Mouse (Mus musculus) fibroblast of lung, adult 2 months (primary cell): ENCODE data around the gene Lmf2.

Experiments used
- DNase-seq: peaks from one replicate; pipeline ENCODE4 v3.0.0-alpha.2; 2011; ENCODE audit warnings: low read depth

Gene Lmf2

GRCm38 (mm10) chr15:89355241-89356187 lies at the start of gene Lmf2, which contains the start of gene Ncaph2:
Lmf2 (minus strand) TSS chr15:89355659.
Ncaph2 (plus strand) TSS chr15:89355719.
- DNase-seq: peak; percentile 82

- DNase-seq: no peak
Observed at GRCm38 (mm10) chr15:89404831-89405623, 49.6 kb upstream of the Lmf2 start.

- DNase-seq: no peak
Observed at GRCm38 (mm10) chr15:89402471-89402870, 47.0 kb upstream of the Lmf2 start.

DNA sequence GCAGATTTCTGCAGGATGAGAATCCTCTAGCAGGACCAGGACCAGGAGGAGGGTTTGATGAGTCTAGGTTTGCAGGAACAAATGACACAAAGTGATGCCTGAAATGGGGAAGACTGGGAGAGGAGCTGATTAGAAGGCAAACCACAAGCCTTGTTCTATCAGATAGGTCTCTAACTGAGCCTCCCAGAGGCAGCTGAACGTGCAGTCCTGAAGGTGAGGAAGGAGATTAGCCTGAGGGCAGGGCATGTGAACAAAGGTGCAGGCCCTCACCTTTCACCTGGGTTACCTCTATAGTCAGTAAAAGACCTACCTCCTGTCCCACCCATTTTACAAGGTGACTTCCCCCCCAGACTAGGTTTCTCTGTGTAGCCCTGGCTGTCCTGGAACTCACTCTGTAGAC lies 44.3 kb upstream of the Lmf2 start:
- no peak for DNase-seq

GRCm38 (mm10) chr15:89398146-89398545 lies 42.7 kb upstream of the Lmf2 start:
- no peak for DNase-seq

DNA sequence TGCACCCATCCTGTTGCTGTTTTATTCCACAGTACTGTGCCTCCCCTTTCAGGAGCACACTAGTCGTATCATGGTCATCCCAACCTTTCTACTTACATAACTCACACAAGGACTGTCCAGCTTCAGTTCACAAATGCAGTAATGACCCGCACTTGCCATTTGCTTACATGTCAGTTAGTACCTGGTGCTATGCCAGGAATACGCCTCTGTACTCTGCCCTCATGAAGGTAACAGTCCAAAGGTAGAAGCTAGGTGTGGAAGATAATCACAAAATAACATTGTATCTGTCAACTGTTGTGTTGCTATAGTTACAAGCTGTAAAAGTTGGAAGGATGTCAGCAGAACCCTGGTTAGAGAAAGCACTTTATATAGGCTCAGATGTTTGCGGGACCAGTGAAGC lies 41.4 kb upstream of the Lmf2 start:
- DNase-seq: no peak

DNA sequence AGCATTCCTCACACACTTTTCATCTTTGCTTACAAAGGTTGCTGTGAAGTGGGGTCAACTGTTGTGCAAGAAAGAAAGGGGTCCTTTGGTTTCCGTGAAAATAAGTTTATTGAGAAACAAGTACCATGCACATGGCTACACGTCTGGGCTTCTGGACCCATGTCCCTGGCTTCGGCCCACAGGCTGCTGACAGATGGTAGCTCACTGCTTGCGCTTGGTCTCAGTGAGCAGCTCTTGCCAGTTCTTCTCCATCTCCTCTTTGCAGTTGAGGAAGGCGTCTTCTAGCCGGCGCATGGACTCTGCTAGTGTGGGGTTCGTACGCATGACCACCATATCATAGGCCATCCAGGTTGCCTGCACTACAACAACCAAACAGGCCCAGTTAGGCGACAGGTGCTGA lies 34.6 kb upstream of the Lmf2 start:
- no peak for DNase-seq

GRCm38 (mm10) chr15:89387127-89387526 lies 31.7 kb upstream of the Lmf2 start:
- no peak for DNase-seq

DNA sequence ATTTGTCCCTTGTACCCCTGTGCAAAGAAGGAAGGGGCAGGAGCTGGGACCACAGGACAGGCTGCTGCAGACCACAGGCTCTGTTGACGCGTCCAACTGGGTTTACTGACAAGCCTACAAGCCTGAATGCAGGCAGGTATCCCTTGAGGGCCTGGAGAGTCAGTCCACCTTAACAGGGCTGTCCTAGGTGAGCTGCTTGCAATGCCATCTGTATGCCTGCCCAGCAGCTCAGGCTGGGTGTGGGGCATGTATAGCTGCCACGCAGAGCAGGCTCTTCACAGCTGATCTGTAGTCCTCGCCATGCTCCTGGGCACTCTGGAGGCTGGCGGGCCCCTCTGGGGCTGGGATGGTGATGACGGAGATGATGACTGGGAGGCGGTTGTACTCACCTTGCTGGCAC lies 29.2 kb upstream of the Lmf2 start, which contains the start of gene Klhdc7b:
Klhdc7b (plus strand) TSS at position 301 of the 400 bp plus-strand sequence.
- DNase-seq: no peak

- DNase-seq: no peak
Observed at GRCm38 (mm10) chr15:89379429-89379828, 24.0 kb upstream of the Lmf2 start.

DNA sequence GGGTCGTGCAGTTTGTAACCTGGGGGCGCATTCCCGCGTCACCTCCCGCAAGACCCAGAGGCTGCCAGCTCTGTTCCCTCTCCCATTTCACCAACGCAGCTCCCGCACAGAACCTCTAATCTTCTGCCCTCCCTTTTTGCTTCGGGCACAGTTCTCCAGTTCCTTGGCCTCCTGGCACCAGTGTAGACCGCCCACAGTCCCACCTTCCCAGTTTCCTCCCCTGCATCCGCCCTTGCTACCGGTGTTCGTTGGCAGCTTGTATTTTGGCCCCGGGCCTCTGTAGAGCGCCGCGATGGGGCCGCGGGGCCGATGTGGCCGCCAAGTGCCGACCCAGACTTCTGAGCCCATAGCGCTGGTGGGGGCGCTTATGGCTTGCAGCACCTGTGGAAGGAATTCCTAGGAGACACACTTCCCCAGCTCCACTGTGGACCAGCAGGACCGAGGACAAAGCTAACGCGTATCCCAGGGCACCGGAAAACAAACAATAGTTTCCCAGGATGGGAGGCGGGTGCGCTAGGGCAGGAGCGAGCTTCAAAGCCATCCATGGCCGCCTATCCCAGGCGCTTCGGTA lies 23.5 kb upstream of the Lmf2 start, which contains the start of gene Odf3b:
Odf3b (minus strand) TSS at position 452 of the 571 bp plus-strand sequence.
- no peak for DNase-seq

DNA sequence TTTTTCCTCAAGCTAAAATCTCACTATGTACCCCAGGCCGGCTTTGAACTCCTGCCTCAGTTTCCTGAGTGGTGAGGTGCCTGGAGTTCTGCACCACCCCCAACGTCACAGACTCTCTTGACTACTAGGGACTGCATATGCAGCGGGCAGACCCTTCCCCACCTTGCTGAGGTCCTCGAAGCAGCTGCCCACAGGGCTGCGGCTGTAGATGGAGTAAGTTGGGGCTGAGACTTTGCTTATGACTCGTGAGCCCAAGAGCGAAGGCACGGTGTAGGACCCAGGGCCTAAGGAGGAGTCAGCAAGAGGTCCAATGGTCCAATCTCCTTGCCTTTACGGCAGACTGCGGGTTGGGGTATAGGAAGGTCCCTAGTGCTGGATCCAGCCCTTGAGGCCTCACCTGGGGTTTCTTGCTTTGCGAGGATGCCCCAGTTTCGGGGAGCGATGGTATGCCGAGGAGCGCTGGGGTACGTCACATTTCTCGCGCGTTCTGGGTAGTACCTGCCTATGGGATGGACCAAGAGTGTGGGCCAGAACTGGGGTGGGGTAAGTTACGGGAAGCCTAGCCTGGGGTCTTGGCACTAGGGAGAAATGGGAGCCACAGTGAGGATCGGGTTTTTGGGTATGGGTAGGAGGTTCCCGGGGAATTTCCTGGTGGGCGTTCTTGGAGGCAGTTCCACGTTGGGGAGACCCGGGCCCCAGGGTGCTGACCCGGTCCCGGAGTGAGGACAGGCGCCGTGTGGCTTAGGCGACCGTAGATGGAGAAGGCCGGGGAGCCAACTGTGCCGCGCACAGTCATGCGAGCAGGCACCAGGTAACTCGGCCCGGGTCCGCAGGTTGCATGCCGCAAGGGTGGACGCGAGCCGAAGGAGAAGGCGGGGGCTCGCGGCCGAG lies 22.7 kb upstream of the Lmf2 start:
- no peak for DNase-seq

DNA sequence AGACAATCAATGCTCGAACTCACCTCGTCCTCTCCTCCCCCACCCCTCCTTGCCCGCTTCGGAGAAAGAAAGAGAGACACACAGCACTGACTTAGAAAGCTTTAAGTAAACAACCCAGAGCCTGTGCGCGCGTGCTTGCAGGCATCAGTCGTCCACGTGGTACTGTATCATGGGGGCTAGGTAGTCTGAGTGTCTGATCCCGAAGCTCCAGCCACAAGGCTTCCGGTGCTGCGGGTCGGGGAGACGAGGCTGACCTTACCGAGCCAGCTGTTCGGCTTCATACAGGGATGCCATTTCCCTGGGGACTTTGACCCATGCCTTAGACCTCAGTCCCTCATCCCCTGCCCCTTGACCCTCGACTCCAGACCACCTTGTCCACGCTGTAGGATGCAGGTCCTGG lies 21.9 kb upstream of the Lmf2 start:
- no peak for DNase-seq

DNA sequence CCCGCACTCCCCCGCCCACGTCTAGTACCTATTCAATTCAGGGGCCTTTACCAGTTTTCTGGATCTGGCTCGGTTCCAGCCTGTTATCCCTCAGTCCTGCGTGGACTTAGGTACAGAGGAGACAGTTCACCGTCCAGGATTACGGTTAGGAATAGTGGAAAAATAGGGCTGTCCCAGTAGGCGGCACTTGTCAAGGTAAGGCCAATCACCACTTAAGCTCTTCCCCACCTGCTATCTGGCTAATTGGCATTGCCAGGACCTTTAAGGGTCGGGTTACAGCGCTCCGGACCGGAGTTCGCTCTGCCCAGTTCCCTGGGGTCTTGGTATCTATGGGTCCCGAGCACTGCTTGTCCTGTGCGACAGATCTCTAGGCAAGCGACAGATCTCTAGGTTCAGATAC lies 21.5 kb upstream of the Lmf2 start, which contains the start of gene Tymp:
Tymp (minus strand) TSS at position 83 of the 400 bp plus-strand sequence.
- no peak for DNase-seq

DNA sequence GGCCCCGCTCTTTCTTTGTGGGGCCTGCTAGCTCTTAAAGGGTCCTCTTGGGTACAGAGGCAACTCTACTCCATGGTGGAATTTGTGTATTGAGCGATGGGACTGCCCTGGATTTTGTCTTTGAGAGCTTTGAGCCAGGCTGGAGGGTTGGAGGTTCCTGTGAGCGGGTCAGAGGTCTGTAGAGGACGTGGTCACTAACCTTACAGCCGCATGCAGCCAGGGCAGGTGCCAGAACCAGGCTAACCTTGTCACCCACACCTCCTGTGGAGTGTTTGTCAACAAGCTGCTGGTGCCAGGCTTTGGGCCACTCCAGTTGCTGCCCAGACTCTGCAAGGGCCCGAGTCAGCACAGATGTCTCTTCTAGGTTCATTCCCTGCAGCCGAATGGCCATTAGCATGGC lies 20.6 kb upstream of the Lmf2 start:
- no peak for DNase-seq

GRCm38 (mm10) chr15:89374801-89375534 lies 19.5 kb upstream of the Lmf2 start:
- no peak for DNase-seq

GRCm38 (mm10) chr15:89374340-89374739 lies 18.9 kb upstream of the Lmf2 start:
- DNase-seq: no peak

GRCm38 (mm10) chr15:89373762-89374248 lies 18.3 kb upstream of the Lmf2 start, which contains the start of gene Sco2:
Sco2 (minus strand) TSS chr15:89373846.
- peak; percentile 71 for DNase-seq

- peak; percentile 57 for DNase-seq
Observed at GRCm38 (mm10) chr15:89373027-89373761, 17.7 kb upstream of the Lmf2 start.

- DNase-seq: no peak
Observed at GRCm38 (mm10) chr15:89372536-89372935, 17.1 kb upstream of the Lmf2 start.
